Mouse (Mus musculus) left cerebral cortex, adult 18-20 months (tissue): ENCODE data around the gene Tmem274. TPM values are rescaled to one million over a fixed set of nuclear protein-coding genes. Genes with fewer than 3 reads are reported as not detected.

Source experiments
- DNase-seq, 2 experiments: peaks; one replicate each; pipeline ENCODE4 v3.0.0; 2021 to 2022; ENCODE audit warnings: low spot score in 2 of 2, mixed read lengths in 1 of 2
- total RNA-seq, 2 experiments: library from RNA; stranded (reverse); gene quantifications; 2 replicates each; pipeline ENCODE4 v1.2.3; 2021

Tmem274 gene
- total RNA-seq, 2 experiments from 2014 or later = not detected

DNA sequence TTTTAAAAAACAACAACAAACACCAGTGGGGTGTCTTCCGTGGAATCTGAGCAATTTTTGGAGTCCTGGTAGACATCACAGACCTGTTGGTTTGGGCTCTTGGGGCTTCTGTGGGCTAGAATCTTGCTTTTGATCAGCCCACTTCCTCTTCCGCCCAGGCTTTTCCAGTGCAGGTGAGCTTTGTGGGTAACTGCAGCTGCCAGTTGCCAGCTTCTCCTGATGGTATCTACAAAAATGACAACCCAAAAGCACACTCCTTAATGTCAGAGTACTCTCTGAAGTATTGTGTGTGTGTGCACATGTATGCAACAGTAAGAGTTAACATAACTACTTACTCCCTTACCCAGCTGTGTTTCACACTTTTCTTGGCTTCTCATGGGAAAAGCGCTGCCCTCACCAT, 7.6 kb upstream of the Tmem274 start:
- DNase-seq = no peak

DNA sequence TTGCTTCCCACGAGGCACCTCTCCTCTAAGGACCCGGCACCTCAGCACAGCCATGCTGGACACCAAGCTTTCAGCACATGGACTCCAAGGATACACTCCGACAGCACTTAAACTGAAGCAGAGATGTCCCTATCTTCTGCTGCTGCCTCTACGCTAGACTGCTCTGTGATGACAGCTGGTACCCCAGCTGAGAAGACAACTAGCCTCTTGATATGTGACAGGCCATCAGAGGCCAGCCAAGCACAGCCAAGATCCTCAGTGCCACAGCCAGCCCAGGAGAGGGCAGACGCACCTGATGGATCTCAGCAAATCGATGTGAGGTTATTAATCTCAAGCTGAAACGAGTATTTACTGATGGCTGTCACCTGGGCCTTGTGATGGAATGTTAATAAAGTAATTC, 2.1 kb upstream of the Tmem274 start:
- no peak for DNase-seq

DNA sequence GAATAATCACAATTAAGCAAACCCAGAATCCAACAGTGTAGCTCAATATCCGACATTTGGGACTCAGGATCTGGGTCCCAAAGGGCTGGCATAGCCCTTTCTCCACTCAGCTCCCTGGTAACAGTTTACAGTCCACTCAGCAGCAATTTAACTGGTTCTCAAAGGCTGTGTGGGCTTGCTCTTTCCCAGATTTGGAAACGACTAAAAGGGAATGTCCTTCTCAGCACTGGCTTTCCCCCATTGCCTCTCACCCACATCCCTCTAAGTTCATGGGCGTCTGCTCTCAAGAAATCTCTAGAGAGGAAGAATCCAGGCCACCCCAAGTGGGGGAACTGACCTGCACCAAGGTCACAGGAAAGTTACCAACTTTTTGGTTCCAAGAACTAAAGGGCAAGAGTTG, 7.4 kb downstream of the Tmem274 start:
- DNase-seq = peak in 1 of 2 experiments; percentile 4

DNA sequence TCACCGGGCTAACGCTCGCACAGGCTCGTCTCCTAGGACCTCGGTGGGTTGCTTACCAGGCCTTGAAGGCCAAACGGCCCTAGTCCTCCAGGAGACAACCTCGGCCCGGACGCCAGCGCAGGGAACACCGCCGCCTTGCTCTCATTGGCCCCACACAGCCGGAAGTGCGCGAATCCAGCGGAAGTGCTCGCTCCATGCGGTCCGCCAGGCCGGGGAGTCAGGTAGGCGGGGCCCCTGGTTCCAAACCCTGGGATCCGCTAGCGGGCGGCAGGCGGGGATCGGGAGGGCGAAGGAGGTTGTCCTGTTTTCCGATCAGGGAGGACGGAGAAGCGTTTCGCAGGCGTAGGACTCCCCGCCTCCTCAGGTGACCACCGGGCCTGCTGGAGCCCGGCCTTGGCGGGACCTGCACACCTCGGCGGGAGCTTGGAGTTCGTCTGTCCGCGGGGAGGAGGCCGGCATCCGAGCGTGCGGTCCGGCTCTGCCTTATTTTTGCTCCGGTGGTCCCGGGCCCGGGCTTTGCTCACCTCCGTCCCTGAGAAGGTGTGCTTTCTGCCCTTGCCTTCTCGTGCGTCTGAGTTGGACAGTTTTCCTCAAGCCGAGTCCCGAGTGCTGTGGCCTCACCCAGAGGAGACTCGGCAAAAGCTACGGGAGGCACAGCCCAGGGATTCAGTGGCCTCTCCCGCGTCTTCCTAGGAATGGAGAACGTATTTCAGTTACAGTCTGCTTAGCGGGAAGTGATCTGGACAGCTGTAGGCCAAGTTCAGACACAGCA, 8.1 kb downstream of the Tmem274 start, which contains the start of the genes Nmnat1 and Lzic:
TSS of gene Nmnat1 (minus strand) at position 150 of the 772 bp plus-strand sequence.
TSS of gene Lzic (plus strand) at position 177 of the 772 bp plus-strand sequence.
- DNase-seq = peak; percentile 92 to 95

DNA sequence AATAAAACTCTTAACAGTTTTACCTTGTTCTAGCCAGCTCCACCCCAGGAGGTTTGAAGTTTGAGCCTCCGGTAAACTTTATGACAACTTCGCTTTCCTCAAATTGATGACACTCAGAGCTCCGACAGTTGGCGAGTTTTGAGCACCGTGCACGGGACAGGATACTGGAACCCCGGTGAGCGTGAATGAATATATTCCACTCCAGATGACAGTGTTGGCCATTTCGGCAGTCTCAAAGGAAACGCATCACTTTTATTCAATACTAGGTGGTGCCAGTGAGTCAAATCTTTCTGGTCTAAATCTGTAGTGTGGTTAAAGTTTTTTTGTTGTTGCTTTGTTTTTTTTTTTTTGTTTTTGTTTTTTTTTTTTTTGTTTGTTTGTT, 8.6 kb downstream of the Tmem274 start:
- peak in 1 of 2 experiments; percentile 19 for DNase-seq

DNA sequence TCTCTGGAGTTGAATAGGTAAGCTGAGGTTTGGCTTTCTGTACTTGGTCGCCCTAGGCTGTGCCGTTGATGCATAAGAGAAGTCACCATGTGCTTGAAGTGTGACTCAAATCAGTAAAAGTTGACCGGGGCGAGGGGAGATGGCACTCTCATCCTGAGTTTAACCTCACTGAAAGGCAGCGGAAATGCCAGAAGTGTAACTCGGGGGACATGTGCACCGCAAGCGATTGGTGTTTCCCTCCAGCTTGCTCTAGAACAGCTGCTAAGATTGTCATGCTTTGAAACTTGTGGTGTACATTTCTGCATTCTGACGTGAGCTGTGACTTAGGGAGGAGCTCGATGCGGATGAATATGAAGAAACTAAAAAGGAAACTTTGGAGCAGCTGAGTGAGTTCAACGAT, 10.6 kb downstream of the Tmem274 start:
- DNase-seq = no peak

- DNase-seq = no peak
Measured at GRCm38 (mm10) chr4:149489415-149490240, 12.4 kb downstream of the Tmem274 start.

DNA sequence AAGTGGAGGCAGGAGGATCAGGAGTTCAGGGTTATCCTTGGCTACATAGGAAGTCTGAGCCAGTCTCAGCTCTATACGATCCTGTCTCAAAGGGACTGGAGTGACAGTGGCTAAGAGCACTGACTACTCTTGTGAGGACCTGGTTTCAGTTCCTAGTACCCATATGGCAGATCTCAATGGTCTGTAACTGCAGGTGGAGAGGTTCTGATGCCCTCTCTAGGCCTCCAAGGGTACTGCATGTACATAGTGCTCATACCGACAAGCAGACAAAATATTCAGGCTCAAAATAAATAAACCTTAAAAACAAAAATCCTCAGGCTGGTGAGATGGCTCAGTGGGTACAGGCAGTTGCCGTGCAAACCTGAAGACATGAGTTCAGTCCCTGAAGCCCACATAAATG, 14.0 kb downstream of the Tmem274 start:
- DNase-seq = no peak

DNA sequence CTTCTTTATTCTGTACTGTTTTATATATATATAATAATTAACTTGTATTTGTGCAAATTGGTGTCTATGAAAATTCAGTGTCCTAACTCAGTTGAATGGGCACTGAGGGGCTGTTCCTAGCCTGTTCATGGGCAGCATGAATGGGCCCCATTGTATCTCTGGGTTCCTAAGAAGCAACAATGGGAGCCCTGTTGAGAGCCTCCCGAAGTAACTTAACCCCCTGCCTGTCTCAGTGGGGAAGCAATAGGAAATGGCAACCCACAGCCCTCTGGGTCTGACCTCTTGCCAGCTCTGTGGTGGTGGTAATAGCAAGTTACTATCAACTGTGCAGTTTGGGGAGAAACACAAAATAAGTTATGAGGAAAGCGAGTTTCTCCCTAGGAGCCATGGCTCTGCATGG, 19.4 kb downstream of the Tmem274 start:
- no peak for DNase-seq

DNA sequence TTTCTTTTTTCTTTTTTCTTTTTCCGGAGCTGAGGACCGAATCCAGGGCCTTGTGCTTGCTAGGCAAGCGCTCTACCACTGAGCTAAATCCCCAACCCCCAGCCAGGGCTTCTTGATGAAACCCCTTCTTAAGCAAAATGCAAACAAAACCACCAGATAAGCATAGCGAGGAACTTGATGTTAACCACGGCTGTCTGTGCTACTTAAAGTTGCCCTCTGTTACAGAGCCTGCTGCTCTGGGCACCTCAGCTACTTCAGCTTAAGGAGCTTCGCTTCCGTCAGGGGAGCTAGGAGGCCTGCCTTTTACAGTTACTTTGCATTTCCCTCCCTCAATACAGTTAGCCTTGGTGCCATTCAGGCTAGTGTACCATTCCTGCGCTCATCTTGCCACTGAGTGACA, 21.7 kb downstream of the Tmem274 start:
- DNase-seq = no peak

DNA sequence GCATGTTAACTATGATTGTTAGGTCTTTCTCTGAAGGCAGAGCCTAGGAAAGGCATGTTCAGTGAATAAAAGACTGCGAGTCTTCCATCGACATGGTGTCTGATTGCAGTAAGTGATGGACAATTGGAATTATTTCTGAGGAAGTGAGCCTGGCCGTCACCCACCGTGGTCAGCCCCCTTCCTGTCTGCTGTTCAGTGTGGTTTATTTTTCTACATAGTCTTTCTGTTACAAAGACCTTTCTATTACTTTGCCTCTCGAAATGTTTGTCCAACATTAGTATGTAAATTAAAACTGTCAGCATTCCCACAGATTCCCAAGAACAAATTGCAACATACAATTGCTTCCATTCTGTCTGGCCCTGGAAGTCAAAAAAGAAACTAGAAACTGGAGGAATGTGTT, 22.6 kb downstream of the Tmem274 start:
- no peak for DNase-seq

DNA sequence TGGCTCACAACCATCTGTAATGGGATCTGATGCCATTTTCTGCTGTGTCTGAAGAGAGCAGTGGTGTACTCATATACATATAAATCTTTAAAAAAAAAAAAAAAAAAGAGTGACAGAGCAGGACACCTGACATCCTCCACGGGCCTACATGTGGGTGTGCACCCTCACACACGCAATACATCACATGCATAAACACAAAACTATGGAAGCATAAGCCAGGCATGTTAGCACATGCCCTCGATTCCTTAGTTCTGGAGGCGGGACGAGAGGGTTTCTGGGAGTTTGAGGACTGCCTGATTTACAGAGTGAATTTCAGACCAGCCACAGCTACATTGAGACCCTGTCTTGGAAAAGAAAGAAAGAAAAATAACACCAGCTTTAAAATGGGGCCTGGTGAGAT, 27.2 kb downstream of the Tmem274 start:
- no peak for DNase-seq

- DNase-seq = no peak
Measured at GRCm38 (mm10) chr4:149504858-149505257, 27.7 kb downstream of the Tmem274 start.

DNA sequence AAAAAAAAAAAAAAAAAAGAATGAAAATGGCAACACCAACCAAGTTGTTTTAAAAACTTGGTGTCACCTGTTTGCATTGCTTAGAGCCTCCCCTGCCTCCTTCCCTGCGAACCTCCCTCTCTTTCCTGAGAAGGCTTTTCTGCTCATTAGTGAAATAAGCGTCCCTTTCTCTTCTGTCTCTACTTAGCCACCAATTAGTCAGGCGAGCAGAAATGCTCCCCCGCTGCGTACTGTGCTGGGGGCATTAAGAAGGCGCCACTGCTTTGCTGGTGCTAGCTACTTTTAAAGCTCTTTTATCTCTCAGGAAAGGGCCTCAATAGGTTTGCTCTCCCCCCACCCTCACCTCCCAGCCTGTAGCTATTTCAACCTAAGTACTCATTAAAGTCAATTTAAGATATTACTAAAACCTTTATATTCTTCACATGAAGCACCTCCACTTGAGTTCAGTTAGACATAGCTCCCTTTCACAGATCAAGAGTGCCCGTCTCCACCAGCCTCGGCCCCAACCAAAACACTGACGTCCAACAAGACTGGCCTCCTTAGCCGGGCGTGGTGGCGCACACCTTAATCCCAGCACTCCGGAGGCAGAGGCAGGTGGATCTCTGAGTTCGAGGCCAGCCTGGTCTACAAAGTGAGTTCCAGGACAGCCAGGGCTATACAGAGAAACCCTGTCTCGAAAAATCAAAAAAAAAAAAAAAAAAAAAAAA, 28.2 kb downstream of the Tmem274 start:
- DNase-seq = no peak

- DNase-seq = no peak
Measured at GRCm38 (mm10) chr4:149506904-149507303, 29.7 kb downstream of the Tmem274 start.

DNA sequence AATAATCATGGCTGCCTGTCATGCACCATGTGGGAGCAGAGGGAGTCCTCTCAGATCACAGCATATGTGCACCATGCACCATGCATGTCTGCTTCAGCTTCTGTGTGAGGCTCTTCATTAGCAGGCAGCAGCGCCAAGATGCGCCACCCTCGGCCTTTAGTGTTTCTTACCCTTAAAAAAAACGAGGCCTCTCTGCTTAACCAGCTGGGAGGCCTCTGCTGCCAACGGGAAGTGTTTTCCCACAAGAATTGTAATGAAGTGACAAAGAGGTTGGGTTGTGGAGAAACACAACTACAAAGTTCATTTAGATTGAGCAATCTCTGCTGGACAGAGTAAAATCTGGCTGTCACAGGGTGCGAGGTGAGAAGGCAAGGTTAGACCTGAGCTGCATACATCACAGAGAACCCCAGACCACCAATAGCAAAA, 34.1 kb downstream of the Tmem274 start:
- DNase-seq = no peak

DNA sequence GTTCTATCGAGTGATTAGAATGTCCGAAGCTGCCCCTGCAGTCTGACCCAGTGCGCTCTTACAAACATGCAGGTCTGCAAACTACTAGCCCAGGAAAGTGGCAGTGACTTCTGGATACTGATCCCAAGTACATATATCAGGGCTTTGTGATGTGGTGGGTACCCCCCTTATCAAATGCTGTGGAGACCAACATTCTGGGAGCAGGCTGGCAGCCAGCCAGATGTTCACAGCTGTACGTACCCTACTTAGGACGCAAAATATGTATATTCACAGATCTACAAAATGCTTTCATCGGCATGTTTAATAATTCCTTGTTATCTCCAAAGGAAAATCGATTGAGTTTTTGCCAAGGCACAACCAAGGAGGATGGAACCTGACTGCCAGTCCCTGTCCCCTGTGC, 34.9 kb downstream of the Tmem274 start:
- no peak for DNase-seq

GRCm38 (mm10) chr4:149515706-149516105, 38.5 kb downstream of the Tmem274 start:
- DNase-seq = no peak

DNA sequence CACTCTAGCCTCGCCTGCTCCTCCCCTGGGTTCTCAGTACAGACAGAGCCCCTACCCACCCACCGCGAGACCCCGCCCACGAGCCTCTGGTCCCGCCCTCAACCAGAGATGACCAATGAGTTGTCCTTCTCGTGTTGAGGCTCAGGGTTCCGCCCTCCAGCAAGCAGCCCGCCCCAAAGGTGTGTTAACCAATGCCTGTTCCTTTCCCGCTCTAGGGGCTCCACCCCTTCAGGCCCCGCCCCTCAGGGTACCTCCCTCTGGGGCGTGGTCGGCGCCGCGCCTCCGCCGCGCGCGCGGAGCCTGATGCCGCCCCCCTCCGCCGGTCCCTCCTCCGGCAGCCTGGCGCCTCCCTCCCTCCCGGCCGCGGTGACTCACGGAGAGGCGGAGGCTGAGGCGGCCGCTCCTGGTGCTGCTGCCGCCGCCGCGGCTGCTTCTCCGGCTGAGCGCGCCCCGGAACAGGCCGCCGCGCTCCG, 40.7 kb downstream of the Tmem274 start, which contains the start of gene Ctnnbip1:
TSS of gene Ctnnbip1 (plus strand) at position 369 of the 473 bp plus-strand sequence.
- peak; percentile 92 to 96 for DNase-seq

GRCm38 (mm10) chr4:149518351-149519220, 41.4 kb downstream of the Tmem274 start:
- no peak for DNase-seq
